Mouse (Mus musculus): Measurements from ENCODE around the gene Podn. TPM values are rescaled to one million over a fixed set of nuclear protein-coding genes. Genes with fewer than 3 reads are reported as not detected.
"Not testable (repeated sequence)": the region's sequence is repeated elsewhere in the genome, so short reads cannot be mapped to it uniquely, and the experiment has no call there.

Podn gene
- polyA plus RNA-seq (2014; fragmentation: Nextera tagmentation; extraction: Ambion mirVana) = 0.46 and 1.0 TPM in 2 replicates

- H3K4me2 ChIP-seq (replicated peaks; ENCODE audit: low read depth, low read length) = no peak within 1 kb of the TSS
- ATAC-seq (ENCODE audit: low FRiP score, low TSS enrichment) = no peak
- 84% methylated on average over 4 of the region's 4 CpGs for WGBS
Measured at GRCm38 (mm10) chr4:108096345-108096744, at the start of gene Podn. TSS of gene Podn (minus strand) at chr4:108096445.

GRCm38 (mm10) chr4:108145554-108145953, 49.3 kb upstream of the Podn start:
- H3K27me3 ChIP-seq (ENCODE audit: control insufficient read depth, insufficient read depth, low read length); H3K4me2 ChIP-seq (replicated peaks; ENCODE audit: low read depth, low read length); H3K4me1 ChIP-seq (ENCODE audit: control insufficient read depth, insufficient read depth, low read length); H3K36me3 ChIP-seq (ENCODE audit: control insufficient read depth, insufficient read depth, low read length); H3K9me3 ChIP-seq (ENCODE audit: control insufficient read depth, low read length); ATAC-seq (ENCODE audit: low FRiP score, low TSS enrichment); H3K9ac ChIP-seq (ENCODE audit: low read depth, low read length); H3K4me3 ChIP-seq (ENCODE audit: low read length); H3K27ac ChIP-seq (ENCODE audit: low read depth, low read length): not testable (repeated sequence)
- 46% methylated on average over 3 of the region's 3 CpGs for WGBS

More at GRCm38 (mm10) chr4:108096345-108096744, at the start of gene Podn:
- Histone ChIP-seq H3K4me3 (ENCODE audit: low read length) (no peak within 1 kb of the TSS), H3K4me1 (ENCODE audit: control insufficient read depth, insufficient read depth, low read length) (no peaks in the 10 kb centered on the region), H3K27ac (ENCODE audit: low read depth, low read length) (no peak within 1 kb of the TSS), H3K9ac (ENCODE audit: low read depth, low read length) (no peak within 1 kb of the TSS), H3K36me3 (ENCODE audit: control insufficient read depth, insufficient read depth, low read length) (peaks cover 4% of the 10 kb centered on the region), H3K9me3 (ENCODE audit: control insufficient read depth, low read length) (no peaks in the 10 kb centered on the region), H3K27me3 (ENCODE audit: control insufficient read depth, insufficient read depth, low read length) (no peaks in the 10 kb centered on the region)

DNA sequence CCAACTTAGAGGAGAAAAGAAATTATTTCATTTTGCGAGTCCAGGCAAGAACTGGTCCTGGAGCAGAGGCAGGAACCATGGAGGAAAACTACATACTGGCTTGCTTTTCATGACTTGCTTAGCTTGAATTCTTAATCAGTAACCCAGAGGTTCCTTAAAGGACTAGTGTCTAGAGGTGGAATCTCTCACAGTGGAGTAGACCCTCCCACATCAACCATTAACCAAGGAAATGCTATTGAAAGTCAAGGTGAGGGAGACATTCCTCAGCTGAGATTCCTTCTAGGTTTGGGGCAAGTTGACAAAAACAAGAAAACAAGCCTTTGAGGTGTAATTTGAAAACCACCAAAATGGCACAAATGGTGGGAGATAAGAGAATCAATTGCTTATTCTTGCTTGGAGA, 48.6 kb upstream of the Podn start, which contains the start of gene Scp2:
Scp2 (minus strand) TSS at position 119 of the 400 bp plus-strand sequence.
- ATAC-seq (ENCODE audit: low FRiP score, low TSS enrichment) = no peak
- Histone ChIP-seq H3K27ac (ENCODE audit: low read depth, low read length) (peak within 1 kb of the TSS; percentile 12; the same call in 1 of the 2 replicates), H3K27me3 (ENCODE audit: control insufficient read depth, insufficient read depth, low read length) (no peaks in the 10 kb centered on the region), H3K4me1 (ENCODE audit: control insufficient read depth, insufficient read depth, low read length) (no peaks in the 10 kb centered on the region), H3K4me3 (ENCODE audit: low read length) (no peak within 1 kb of the TSS), H3K9me3 (ENCODE audit: control insufficient read depth, low read length) (no peaks in the 10 kb centered on the region; the same call in 1 of the 2 replicates), H3K4me2 (replicated peaks; ENCODE audit: low read depth, low read length) (no peak within 1 kb of the TSS), H3K36me3 (ENCODE audit: control insufficient read depth, insufficient read depth, low read length) (no peaks in the 10 kb centered on the region), H3K9ac (ENCODE audit: low read depth, low read length) (no peak within 1 kb of the TSS; the same call in 1 of the 2 replicates)
- 73% methylated on average over 1 of the region's 1 CpGs for WGBS

- Histone ChIP-seq H3K4me2 (replicated peaks; ENCODE audit: low read depth, low read length) (no peak overlapping the region), H3K27ac (ENCODE audit: low read depth, low read length) (no peak overlapping the region), H3K27me3 (ENCODE audit: control insufficient read depth, insufficient read depth, low read length) (no peaks in the 10 kb centered on the region), H3K36me3 (ENCODE audit: control insufficient read depth, insufficient read depth, low read length) (no peaks in the 10 kb centered on the region), H3K4me3 (ENCODE audit: low read length) (no peak overlapping the region), H3K9ac (ENCODE audit: low read depth, low read length) (no peak overlapping the region), H3K4me1 (ENCODE audit: control insufficient read depth, insufficient read depth, low read length) (no peaks in the 10 kb centered on the region), H3K9me3 (ENCODE audit: control insufficient read depth, low read length) (no peaks in the 10 kb centered on the region; the same call in 1 of the 2 replicates)
- no peak for ATAC-seq (ENCODE audit: low FRiP score, low TSS enrichment)
Measured at GRCm38 (mm10) chr4:108143778-108144177, 47.5 kb upstream of the Podn start.

GRCm38 (mm10) chr4:108143178-108143577, 46.9 kb upstream of the Podn start:
- WGBS = 98% methylated on average over 2 of the region's 2 CpGs
- not testable (repeated sequence) for H3K27ac ChIP-seq (ENCODE audit: low read depth, low read length); H3K27me3 ChIP-seq (ENCODE audit: control insufficient read depth, insufficient read depth, low read length)

DNA sequence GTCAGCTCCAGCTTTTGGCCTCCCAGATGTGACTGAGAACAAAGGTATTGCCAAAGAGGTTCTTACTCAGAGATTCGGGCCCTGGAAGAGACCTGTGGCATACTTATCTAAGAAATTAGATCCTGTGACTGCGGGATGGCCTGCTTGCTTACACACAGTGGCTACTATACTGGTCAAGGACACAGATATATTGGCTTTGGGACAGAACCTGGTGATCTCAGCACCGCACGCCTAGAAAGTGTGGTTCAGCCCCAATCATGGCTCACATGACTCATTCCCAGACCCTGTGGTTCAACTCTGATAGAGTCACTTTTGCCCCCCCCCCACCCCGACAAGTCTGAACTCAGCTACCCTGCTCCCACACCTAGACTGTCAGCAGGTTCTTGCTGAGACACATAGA, 40.7 kb upstream of the Podn start:
- no peaks in the 10 kb centered on the region for H3K36me3 ChIP-seq (ENCODE audit: control insufficient read depth, insufficient read depth, low read length)
- no peaks in the 10 kb centered on the region for H3K9me3 ChIP-seq (ENCODE audit: control insufficient read depth, low read length)
- H3K4me2 ChIP-seq (replicated peaks; ENCODE audit: low read depth, low read length) = no peak overlapping the region
- 87% methylated on average over 5 of the region's 5 CpGs for WGBS
- no peak overlapping the region for H3K9ac ChIP-seq (ENCODE audit: low read depth, low read length)
- H3K4me3 ChIP-seq (ENCODE audit: low read length) = no peak overlapping the region
- H3K27me3 ChIP-seq (ENCODE audit: control insufficient read depth, insufficient read depth, low read length) = no peaks in the 10 kb centered on the region
- no peaks in the 10 kb centered on the region for H3K4me1 ChIP-seq (ENCODE audit: control insufficient read depth, insufficient read depth, low read length)
- H3K27ac ChIP-seq (ENCODE audit: low read depth, low read length) = no peak overlapping the region
- no peak for ATAC-seq (ENCODE audit: low FRiP score, low TSS enrichment)

More at GRCm38 (mm10) chr4:108143178-108143577, 46.9 kb upstream of the Podn start:
- ATAC-seq (ENCODE audit: low FRiP score, low TSS enrichment); H3K36me3 ChIP-seq (ENCODE audit: control insufficient read depth, insufficient read depth, low read length); H3K4me3 ChIP-seq (ENCODE audit: low read length); H3K4me2 ChIP-seq (replicated peaks; ENCODE audit: low read depth, low read length); H3K4me1 ChIP-seq (ENCODE audit: control insufficient read depth, insufficient read depth, low read length); H3K9ac ChIP-seq (ENCODE audit: low read depth, low read length); H3K9me3 ChIP-seq (ENCODE audit: control insufficient read depth, low read length): not testable (repeated sequence)

- 84% methylated on average over 3 of the region's 3 CpGs for WGBS
- H3K36me3 ChIP-seq (ENCODE audit: control insufficient read depth, insufficient read depth, low read length) = no peaks in the 10 kb centered on the region
- ATAC-seq (ENCODE audit: low FRiP score, low TSS enrichment) = no peak
- H3K9ac ChIP-seq (ENCODE audit: low read depth, low read length) = no peak overlapping the region
- H3K9me3 ChIP-seq (ENCODE audit: control insufficient read depth, low read length) = no peaks in the 10 kb centered on the region
- no peaks in the 10 kb centered on the region for H3K27me3 ChIP-seq (ENCODE audit: control insufficient read depth, insufficient read depth, low read length)
- no peak overlapping the region for H3K4me3 ChIP-seq (ENCODE audit: low read length)
- H3K27ac ChIP-seq (ENCODE audit: low read depth, low read length) = no peak overlapping the region
- no peaks in the 10 kb centered on the region for H3K4me1 ChIP-seq (ENCODE audit: control insufficient read depth, insufficient read depth, low read length)
- H3K4me2 ChIP-seq (replicated peaks; ENCODE audit: low read depth, low read length) = no peak overlapping the region
Measured at GRCm38 (mm10) chr4:108130452-108130851, 34.2 kb upstream of the Podn start.

- no peaks in the 10 kb centered on the region for H3K4me1 ChIP-seq (ENCODE audit: control insufficient read depth, insufficient read depth, low read length)
- H3K36me3 ChIP-seq (ENCODE audit: control insufficient read depth, insufficient read depth, low read length) = no peaks in the 10 kb centered on the region
- no peaks in the 10 kb centered on the region for H3K27me3 ChIP-seq (ENCODE audit: control insufficient read depth, insufficient read depth, low read length)
- H3K9ac ChIP-seq (ENCODE audit: low read depth, low read length) = no peak overlapping the region
- H3K27ac ChIP-seq (ENCODE audit: low read depth, low read length) = no peak overlapping the region
- no peak for ATAC-seq (ENCODE audit: low FRiP score, low TSS enrichment)
- 91% methylated on average over 2 of the region's 2 CpGs for WGBS
- no peak overlapping the region for H3K4me2 ChIP-seq (replicated peaks; ENCODE audit: low read depth, low read length)
- H3K4me3 ChIP-seq (ENCODE audit: low read length) = no peak overlapping the region
- H3K9me3 ChIP-seq (ENCODE audit: control insufficient read depth, low read length) = no peaks in the 10 kb centered on the region
Measured at GRCm38 (mm10) chr4:108128339-108128738, 32.1 kb upstream of the Podn start.

DNA sequence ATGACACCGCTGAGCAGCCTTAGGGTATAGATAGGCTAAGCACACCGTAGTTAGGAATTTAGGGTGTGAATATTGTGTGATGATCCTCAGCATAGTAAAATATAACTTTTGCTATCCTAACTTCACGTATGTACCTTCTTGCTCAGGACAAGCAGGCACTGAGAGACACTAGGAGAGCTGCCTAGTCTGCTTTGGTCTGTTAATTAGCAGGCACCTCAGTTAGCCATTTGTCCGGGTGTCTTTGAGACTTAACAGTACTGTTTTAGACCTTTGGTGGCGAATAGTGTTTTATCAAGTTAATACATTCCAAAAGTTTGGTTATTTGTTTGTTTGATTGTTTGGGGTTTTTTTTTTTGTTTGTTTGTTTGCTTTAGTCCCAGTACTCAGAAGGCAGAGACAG, 31.3 kb upstream of the Podn start:
- 82% methylated on average over 5 of the region's 5 CpGs for WGBS
- no peak overlapping the region for H3K27ac ChIP-seq (ENCODE audit: low read depth, low read length)
- H3K4me3 ChIP-seq (ENCODE audit: low read length) = no peak overlapping the region
- H3K4me1 ChIP-seq (ENCODE audit: control insufficient read depth, insufficient read depth, low read length) = no peaks in the 10 kb centered on the region
- ATAC-seq (ENCODE audit: low FRiP score, low TSS enrichment) = no peak
- no peaks in the 10 kb centered on the region for H3K36me3 ChIP-seq (ENCODE audit: control insufficient read depth, insufficient read depth, low read length)
- no peaks in the 10 kb centered on the region for H3K9me3 ChIP-seq (ENCODE audit: control insufficient read depth, low read length)
- H3K9ac ChIP-seq (ENCODE audit: low read depth, low read length) = no peak overlapping the region
- H3K4me2 ChIP-seq (replicated peaks; ENCODE audit: low read depth, low read length) = no peak overlapping the region
- H3K27me3 ChIP-seq (ENCODE audit: control insufficient read depth, insufficient read depth, low read length) = no peaks in the 10 kb centered on the region
